Mouse (Mus musculus) c-Kit-negative CD71-positive TER-119-positive erythroid progenitor cells, embryonic 14.5 days (primary cell): Measurements from ENCODE around the gene Irx6.

ENCODE experiments used
- DNase-seq: peaks from one replicate; pipeline ENCODE4 v3.0.0-alpha.2; 2013; ENCODE audit warnings: low read depth, low spot score

The Irx6 gene

GRCm38 (mm10) chr8:92721266-92721935, 47.3 kb downstream of the Irx6 start:
- no peak for DNase-seq

GRCm38 (mm10) chr8:92721936-92722321, 47.8 kb downstream of the Irx6 start:
- DNase-seq: no peak

- DNase-seq: no peak
These were observed 49.2 kb downstream of the Irx6 start for GRCm38 (mm10) chr8:92723320-92723719.

- no peak for DNase-seq
These were observed 49.9 kb downstream of the Irx6 start for GRCm38 (mm10) chr8:92723947-92724346.

- DNase-seq: no peak
These were observed 50.3 kb downstream of the Irx6 start for GRCm38 (mm10) chr8:92724359-92724758.
